Mouse (Mus musculus): Measurements from ENCODE around the gene Nup210. TPM values are rescaled to one million over a fixed set of nuclear protein-coding genes. Genes with fewer than 3 reads are reported as not detected.

Nup210 gene
- polyA plus RNA-seq, 1 experiment = 176 TPM

DNA sequence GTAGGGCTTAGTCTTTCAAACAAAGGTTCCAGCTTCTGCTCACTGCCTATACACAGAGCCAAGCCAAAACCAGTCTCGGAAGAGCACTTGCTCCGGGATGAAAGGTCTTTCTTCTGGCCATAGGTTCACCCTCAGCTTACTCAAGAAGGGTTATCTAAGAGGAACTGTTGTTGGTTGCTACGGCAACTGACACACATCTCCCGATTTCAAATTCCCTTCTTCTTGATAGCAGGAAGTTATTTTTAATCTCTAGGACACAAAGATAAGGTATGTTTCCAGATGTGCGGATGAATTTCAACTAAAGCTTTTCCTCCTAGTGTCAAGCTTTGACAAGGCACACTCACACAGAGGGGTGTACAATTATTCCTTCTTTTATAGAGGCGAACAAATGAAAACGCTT, 68.6 kb downstream of the Nup210 start:
- TF ChIP-seq CTCF (IDR thresholded peaks at IDR 0.05; ENCODE audit: extremely low read depth, insufficient read depth, insufficient read length, insufficient replicate concordance) (no peak), POLR2A (IDR thresholded peaks at IDR 0.05; ENCODE audit: low read depth, low read length) (no peak)
- no peaks in the 10 kb centered on the region for H3K27me3 ChIP-seq (ENCODE audit: control insufficient read depth, insufficient read depth, low read length)
- DNase-seq (ENCODE audit: low read depth in 1 of 2, low spot score in 2 of 2) = no peak
- 83% methylated on average over 7 of the region's 7 CpGs for WGBS
- H3K4me3 ChIP-seq (ENCODE audit: extremely low read depth, insufficient read depth, insufficient read length) = no peak overlapping the region
- no peak overlapping the region for H3K27ac ChIP-seq (ENCODE audit: insufficient read depth, low read length)
- no peaks in the 10 kb centered on the region for H3K4me1 ChIP-seq (ENCODE audit: control insufficient read depth, insufficient read depth, insufficient read length)
- H3K36me3 ChIP-seq (ENCODE audit: control insufficient read depth, insufficient read depth, low read length) = peaks cover 34% of the 10 kb centered on the region

DNA sequence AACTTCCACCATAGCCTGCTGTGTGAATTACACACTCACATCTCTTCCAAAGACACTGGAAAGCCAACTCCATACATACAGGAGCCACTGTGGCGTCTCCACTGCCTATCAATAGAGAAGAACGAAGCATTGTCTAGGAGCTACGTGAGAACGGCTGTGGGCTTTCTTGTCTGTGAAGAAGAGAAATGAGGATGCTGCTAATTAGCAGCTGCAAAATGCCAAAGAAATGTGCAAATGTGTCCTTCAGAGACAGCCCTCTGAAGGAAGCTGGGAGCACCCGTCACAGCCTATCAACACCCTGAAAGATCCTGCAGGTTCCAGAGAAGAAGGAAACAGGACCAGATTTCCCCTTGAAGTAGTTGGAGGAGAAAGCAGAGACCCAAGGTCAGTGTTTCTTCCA, 69.2 kb downstream of the Nup210 start:
- 95% methylated on average over 5 of the region's 5 CpGs for WGBS
- Histone ChIP-seq H3K4me3 (ENCODE audit: extremely low read depth, insufficient read depth, insufficient read length) (no peak overlapping the region), H3K36me3 (ENCODE audit: control insufficient read depth, insufficient read depth, low read length) (peaks cover 40% of the 10 kb centered on the region)

DNA sequence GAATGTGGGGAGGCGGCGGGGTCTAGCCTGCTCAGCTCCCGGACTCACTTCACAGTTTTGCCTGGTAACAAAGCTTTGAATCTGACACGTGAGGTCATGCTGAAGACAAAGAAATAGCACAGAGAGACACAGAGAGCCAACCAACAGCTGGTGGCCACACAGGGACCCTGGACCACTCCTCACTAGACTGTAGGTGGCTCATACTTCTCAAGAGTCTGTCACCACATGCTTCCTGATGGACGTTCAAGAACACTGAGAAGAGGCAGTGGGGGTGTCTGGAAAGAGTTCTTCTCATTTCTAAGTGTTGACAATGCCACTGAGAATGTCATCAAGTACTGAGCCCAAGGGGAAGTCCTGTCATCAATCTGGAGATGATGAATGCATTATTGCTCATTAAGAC, 70.4 kb downstream of the Nup210 start:
- Histone ChIP-seq H3K36me3 (ENCODE audit: control insufficient read depth, insufficient read depth, low read length) (peaks cover 50% of the 10 kb centered on the region), H3K4me3 (ENCODE audit: extremely low read depth, insufficient read depth, insufficient read length) (no peak overlapping the region), H3K27me3 (ENCODE audit: control insufficient read depth, insufficient read depth, low read length) (no peaks in the 10 kb centered on the region), H3K4me1 (ENCODE audit: control insufficient read depth, insufficient read depth, insufficient read length) (no peaks in the 10 kb centered on the region), H3K27ac (ENCODE audit: insufficient read depth, low read length) (no peak overlapping the region)
- no peak for DNase-seq (ENCODE audit: low read depth in 1 of 2, low spot score in 2 of 2)
- TF ChIP-seq POLR2A (IDR thresholded peaks at IDR 0.05; ENCODE audit: low read depth, low read length) = no peak
- TF ChIP-seq CTCF (IDR thresholded peaks at IDR 0.05; ENCODE audit: extremely low read depth, insufficient read depth, insufficient read length, insufficient replicate concordance) = no peak
- WGBS = 93% methylated on average over 5 of the region's 5 CpGs

More for the DNA sequence above, 69.2 kb downstream of the Nup210 start:
- Histone ChIP-seq H3K27ac (ENCODE audit: insufficient read depth, low read length) (no peak overlapping the region), H3K27me3 (ENCODE audit: control insufficient read depth, insufficient read depth, low read length) (no peaks in the 10 kb centered on the region), H3K4me1 (ENCODE audit: control insufficient read depth, insufficient read depth, insufficient read length) (no peaks in the 10 kb centered on the region)
- TF ChIP-seq CTCF (IDR thresholded peaks at IDR 0.05; ENCODE audit: extremely low read depth, insufficient read depth, insufficient read length, insufficient replicate concordance) = no peak
- no peak for TF ChIP-seq POLR2A (IDR thresholded peaks at IDR 0.05; ENCODE audit: low read depth, low read length)
- no peak for DNase-seq (ENCODE audit: low read depth in 1 of 2, low spot score in 2 of 2)

DNA sequence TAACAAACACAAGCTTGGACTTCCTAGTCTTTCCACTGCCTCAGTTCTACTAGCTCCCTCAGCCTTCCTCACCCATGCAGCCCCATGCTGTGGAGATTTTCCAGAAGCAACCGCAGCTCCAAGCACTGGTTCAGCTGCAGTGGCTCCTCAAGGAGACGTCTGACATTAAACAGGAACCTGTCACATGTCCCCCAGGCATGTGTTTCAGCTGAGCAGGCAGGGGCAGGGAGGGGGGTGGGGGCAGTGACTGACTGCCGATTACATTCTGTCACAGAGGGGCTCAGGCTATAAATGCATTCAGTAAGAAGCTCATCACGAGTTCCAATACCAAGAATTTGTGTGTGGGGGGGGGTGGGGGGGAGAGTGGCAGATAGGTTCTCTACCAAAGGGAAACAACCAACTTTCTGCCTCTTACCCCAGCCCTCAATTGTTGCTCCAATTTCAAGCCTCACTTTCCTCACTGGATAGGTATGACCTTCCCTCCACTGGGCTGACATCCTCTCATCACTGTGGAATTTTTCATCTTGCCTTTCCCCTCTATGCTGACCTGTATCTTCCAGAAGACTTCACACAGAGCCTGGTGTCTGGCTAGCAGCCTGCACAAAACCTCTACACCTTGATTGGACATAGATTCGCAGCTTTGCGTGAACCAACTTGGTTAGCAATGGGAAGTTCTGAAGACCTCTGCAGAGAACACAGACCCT, 71.8 kb downstream of the Nup210 start:
- H3K36me3 ChIP-seq (ENCODE audit: control insufficient read depth, insufficient read depth, low read length) = peaks cover 55% of the 10 kb centered on the region
- 84% methylated on average over 6 of the region's 6 CpGs for WGBS
- no peak for DNase-seq (ENCODE audit: low read depth in 1 of 2, low spot score in 2 of 2)
- TF ChIP-seq CTCF (IDR thresholded peaks at IDR 0.05; ENCODE audit: extremely low read depth, insufficient read depth, insufficient read length, insufficient replicate concordance) (no peak), POLR2A (IDR thresholded peaks at IDR 0.05; ENCODE audit: low read depth, low read length) (no peak)
- no peak overlapping the region for H3K27ac ChIP-seq (ENCODE audit: insufficient read depth, low read length)
- H3K4me1 ChIP-seq (ENCODE audit: control insufficient read depth, insufficient read depth, insufficient read length) = no peaks in the 10 kb centered on the region
- H3K27me3 ChIP-seq (ENCODE audit: control insufficient read depth, insufficient read depth, low read length) = no peaks in the 10 kb centered on the region
- no peak overlapping the region for H3K4me3 ChIP-seq (ENCODE audit: extremely low read depth, insufficient read depth, insufficient read length)

DNA sequence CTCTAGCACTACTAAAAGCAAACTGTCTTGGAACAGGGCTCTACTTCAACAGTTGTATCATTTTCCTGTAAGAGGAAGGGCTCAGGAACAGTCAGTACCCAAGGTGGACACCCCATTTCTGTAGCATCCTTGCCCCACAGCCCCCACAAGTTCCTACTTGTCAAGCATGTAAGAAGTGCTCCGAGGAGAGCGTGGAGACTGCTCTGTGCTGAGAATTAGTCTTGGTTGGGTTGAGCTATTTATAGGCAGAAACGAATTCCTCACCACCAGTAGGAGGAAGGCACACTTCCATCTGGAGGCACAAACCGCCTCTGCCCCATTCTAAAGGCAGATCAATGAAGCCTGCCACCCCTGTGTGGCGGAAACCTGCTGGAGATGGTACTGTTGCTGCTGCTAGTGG, 75.3 kb downstream of the Nup210 start:
- H3K4me3 ChIP-seq (ENCODE audit: extremely low read depth, insufficient read depth, insufficient read length) = no peak overlapping the region
- H3K36me3 ChIP-seq (ENCODE audit: control insufficient read depth, insufficient read depth, low read length) = peaks cover 66% of the 10 kb centered on the region
- no peak for TF ChIP-seq POLR2A (IDR thresholded peaks at IDR 0.05; ENCODE audit: low read depth, low read length)
- no peak for TF ChIP-seq CTCF (IDR thresholded peaks at IDR 0.05; ENCODE audit: extremely low read depth, insufficient read depth, insufficient read length, insufficient replicate concordance)
- DNase-seq (ENCODE audit: low read depth in 1 of 2, low spot score in 2 of 2) = no peak
- H3K27ac ChIP-seq (ENCODE audit: insufficient read depth, low read length) = no peak overlapping the region
- no peaks in the 10 kb centered on the region for H3K4me1 ChIP-seq (ENCODE audit: control insufficient read depth, insufficient read depth, insufficient read length)
- no peaks in the 10 kb centered on the region for H3K27me3 ChIP-seq (ENCODE audit: control insufficient read depth, insufficient read depth, low read length)
- WGBS = 91% methylated on average over 5 of the region's 5 CpGs

DNA sequence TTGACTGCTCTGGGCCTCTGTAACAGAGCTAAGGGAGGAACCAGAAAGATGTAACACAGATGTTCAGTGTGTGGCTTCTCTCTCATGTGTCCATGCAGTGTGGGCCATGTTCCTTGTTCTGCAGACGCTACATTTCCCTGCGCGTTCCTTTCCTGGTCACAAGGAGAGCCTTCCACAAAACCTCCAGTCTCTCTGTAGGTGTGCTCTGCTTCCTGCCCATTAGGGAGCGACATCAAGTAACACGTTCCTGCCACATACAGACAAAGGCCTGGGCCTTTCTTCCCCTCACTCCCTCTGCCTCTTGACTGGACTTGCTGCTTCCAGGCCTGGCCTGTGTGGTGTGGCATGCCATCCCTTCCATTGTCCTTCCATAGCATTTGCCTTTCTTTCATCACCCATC, 88.4 kb downstream of the Nup210 start:
- Histone ChIP-seq H3K4me1 (ENCODE audit: control insufficient read depth, insufficient read depth, insufficient read length) (no peaks in the 10 kb centered on the region), H3K4me3 (ENCODE audit: extremely low read depth, insufficient read depth, insufficient read length) (no peak overlapping the region), H3K27me3 (ENCODE audit: control insufficient read depth, insufficient read depth, low read length) (no peaks in the 10 kb centered on the region), H3K36me3 (ENCODE audit: control insufficient read depth, insufficient read depth, low read length) (peaks cover 48% of the 10 kb centered on the region), H3K27ac (ENCODE audit: insufficient read depth, low read length) (no peak overlapping the region)
- WGBS = 93% methylated on average over 5 of the region's 5 CpGs
- no peak for TF ChIP-seq POLR2A (IDR thresholded peaks at IDR 0.05; ENCODE audit: low read depth, low read length)
- TF ChIP-seq CTCF (IDR thresholded peaks at IDR 0.05; ENCODE audit: extremely low read depth, insufficient read depth, insufficient read length, insufficient replicate concordance) = no peak
- DNase-seq (ENCODE audit: low read depth in 1 of 2, low spot score in 2 of 2) = no peak

DNA sequence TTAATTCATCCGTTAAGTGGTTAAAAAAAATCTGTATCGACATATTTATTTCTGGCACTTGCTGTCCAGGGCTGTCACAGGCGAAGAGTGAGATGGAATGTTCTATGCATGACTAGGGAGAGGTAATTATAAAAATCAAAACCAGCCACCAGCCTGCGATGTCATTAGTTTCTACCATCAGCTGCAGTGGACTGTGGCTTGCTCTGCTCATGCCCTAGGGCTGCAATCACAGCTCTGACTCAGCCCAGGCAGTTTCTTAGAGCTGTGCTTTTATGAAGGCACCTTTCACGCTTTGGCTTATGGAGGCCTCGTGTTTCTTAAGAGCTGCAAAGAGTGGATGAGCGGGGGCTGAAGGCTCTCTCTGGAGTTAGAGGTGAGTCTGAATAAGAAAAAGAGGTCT, 95.8 kb downstream of the Nup210 start:
- no peaks in the 10 kb centered on the region for H3K4me1 ChIP-seq (ENCODE audit: control insufficient read depth, insufficient read depth, insufficient read length)
- H3K27ac ChIP-seq (ENCODE audit: insufficient read depth, low read length) = no peak overlapping the region
- 95% methylated on average over 7 of the region's 7 CpGs for WGBS
- no peak for DNase-seq (ENCODE audit: low read depth in 1 of 2, low spot score in 2 of 2)
- TF ChIP-seq POLR2A (IDR thresholded peaks at IDR 0.05; ENCODE audit: low read depth, low read length) (no peak), CTCF (IDR thresholded peaks at IDR 0.05; ENCODE audit: extremely low read depth, insufficient read depth, insufficient read length, insufficient replicate concordance) (no peak)
- H3K27me3 ChIP-seq (ENCODE audit: control insufficient read depth, insufficient read depth, low read length) = no peaks in the 10 kb centered on the region
- H3K36me3 ChIP-seq (ENCODE audit: control insufficient read depth, insufficient read depth, low read length) = peaks cover 46% of the 10 kb centered on the region
- no peak overlapping the region for H3K4me3 ChIP-seq (ENCODE audit: extremely low read depth, insufficient read depth, insufficient read length)
